Mouse (Mus musculus) T-helper 17 cell (primary cell): ENCODE data around the gene Gpr35.

Experiments used
- in situ Hi-C, 2 experiments: fragments of 300-600 bp; cut with MboI, MseI; formaldehyde crosslinking; loops; 1 replicate in 1 of 2; 2 replicates in 1 of 2; pipeline ENCODE4 v1.15.1; 2025; ENCODE audit warnings: high pct_unique_total_duplicates in 2 of 2

Gpr35 gene

DNA sequence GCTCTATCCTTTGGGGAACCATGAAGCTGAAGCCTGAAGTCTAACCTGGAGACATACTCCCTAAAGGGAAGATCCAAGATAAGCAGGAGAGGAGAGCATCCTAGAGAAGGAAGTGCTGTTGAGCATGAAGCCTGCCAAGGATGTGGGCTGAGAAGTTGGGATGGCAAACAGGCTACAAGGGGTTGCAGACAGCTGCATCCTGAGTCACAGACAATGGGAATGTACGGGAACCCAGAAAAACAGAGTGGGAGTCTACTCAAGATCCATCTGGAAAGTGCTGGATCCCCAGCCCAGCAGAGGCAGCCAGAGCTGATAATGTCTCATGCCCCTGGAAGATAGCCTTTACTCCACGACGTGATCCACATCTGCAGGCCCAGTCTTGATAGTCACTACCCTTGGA, 80.5 kb downstream of the Gpr35 start:
- in situ Hi-C loops = no loop called here

DNA sequence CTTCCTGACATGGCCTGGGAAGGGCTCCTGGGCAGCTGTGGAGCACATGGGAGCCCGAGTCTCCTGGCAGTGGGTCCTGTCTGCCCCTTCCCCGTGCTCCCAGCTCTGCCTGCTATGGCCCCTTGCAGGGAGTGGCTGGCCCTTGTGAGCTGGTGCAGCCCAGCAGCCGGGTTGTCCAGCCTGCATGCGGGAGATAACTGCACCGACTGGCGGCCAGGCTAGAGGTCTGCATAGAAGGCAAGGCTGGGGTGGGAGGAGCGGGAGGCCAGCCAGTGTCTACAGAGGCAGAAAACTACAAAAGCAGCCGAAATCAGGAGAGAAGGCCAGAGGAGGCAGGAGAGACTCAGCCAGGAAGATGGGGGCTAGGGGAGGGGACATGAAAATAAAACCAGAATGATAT, 83.3 kb downstream of the Gpr35 start:
- in situ Hi-C loops = no loop called here

DNA sequence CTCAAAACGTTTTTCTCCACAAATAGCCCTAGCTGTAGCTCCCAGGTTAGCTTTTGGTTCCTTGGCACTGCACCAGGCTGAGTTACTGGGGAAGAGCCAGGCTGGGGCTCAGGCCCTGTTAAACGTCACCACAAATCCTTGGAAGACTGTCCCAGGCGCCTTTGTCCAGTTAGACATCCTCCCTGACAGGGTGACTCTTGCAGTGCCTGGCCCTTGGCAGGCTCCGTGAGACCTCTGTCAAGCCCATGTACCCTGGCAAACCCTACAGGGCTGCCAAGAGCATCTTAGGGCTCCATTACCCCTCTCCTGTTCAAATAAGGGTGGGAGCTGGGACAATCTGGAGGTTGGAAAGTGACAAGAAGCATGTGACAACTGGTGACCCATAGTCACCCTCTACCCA, 85.3 kb downstream of the Gpr35 start:
- in situ Hi-C loops = no loop called here
